Mouse (Mus musculus) layer of hippocampus, adult 6 months (tissue): ENCODE data around the gene Lrrtm4. TPM values are rescaled to one million over a fixed set of nuclear protein-coding genes. Genes with fewer than 3 reads are reported as not detected.

ENCODE experiments used
- long read RNA-seq, 2 experiments: library from polyadenylated mRNA; unstranded; transcript quantifications; one replicate each; pipeline ENCODE4 v2.0.0; 2019 to 2020
- polyA plus RNA-seq: library from polyadenylated mRNA; unstranded; fragments of <200 nt; fragmentation: Nextera tagmentation; gene quantifications from 2 replicates; pipeline ENCODE4 v1.2.3, GENCODE M21; 2021

Gene Lrrtm4
- polyA plus RNA-seq, result 12.9 and 17.5 TPM in 2 replicates
- long read RNA-seq, experiment 1, full-length matches to known transcripts, result 5 of 29 reads
- long read RNA-seq, experiment 1, partial matches to known transcripts, result 0 of 29 reads
- long read RNA-seq, experiment 1, other reads (novel, unspliced or antisense), result 24 of 29 reads
- long read RNA-seq, experiment 2, full-length matches to known transcripts, result 38 of 74 reads
- long read RNA-seq, experiment 2, partial matches to known transcripts, result 2 of 74 reads
- long read RNA-seq, experiment 2, other reads (novel, unspliced or antisense), result 34 of 74 reads

GRCm38 (mm10) chr6:80018765-80019164, at the start of gene Lrrtm4:
Lrrtm4 (plus strand) TSS chr6:80018877.

Other genes with a start within 250 kb of the Lrrtm4 start
- gene Gm20594, start 201.0 kb upstream of the Lrrtm4 start, polyA plus RNA-seq, result not detected in 2 replicates